Mouse (Mus musculus) heart, postnatal 0 days (tissue): ENCODE measurements at regions not wholly inside any gene's neighbourhood (a gene's known extent, or its start where the extent isn't known, plus 50 kb on each side); places are given as distances from the start of the nearest gene placed in this dataset.

Source experiments
- CTCF ChIP-seq: IDR thresholded peaks from 2 replicates; pipeline ENCODE4 v1.5.1; 2016; ENCODE audit warnings: antibody characterized with exemption, control low read depth, low read depth
- EP300 ChIP-seq: IDR thresholded peaks from 2 replicates; pipeline ENCODE4 v1.6.1; 2016; ENCODE audit warnings: antibody characterized with exemption, low read depth

DNA sequence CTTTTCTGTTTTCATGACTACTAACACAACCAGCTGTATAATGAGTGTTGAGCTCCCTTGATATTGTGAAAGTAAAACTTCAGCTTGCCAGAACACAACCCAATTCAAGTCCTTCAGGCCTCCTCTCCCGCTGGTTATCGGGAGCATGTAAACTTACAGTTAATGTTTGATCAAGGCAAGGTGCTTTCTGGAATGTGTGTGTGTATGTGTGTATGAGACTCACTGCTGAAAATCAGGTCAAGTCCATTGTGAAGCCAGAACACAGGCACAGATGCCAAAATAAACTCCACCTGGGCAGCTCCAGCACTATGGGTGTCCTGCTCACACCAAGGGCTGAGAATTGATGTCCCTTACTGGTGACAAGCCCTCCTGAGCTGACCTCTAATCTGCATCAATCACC lies 308.9 kb upstream of the Slc24a5 start:
- no peak for TF ChIP-seq CTCF
- no peak for TF ChIP-seq EP300
